Mouse (Mus musculus) myocyte (in vitro differentiated cells): ENCODE measurements around the gene Foxm1. TPM values are rescaled to one million over a fixed set of nuclear protein-coding genes. Genes with fewer than 3 reads are reported as not detected.

ENCODE experiments used
- H3K27me3 ChIP-seq: one replicate; pipeline ENCODE4 v1.6.1; 2011; ENCODE audit not compliant: control insufficient read depth, insufficient read depth, insufficient read length
- H3K36me3 ChIP-seq: one replicate; pipeline ENCODE4 v1.6.1; 2011; ENCODE audit not compliant: control insufficient read depth, insufficient read depth
- H3K4me2 ChIP-seq: one replicate; pipeline ENCODE4 v1.6.1; 2011; ENCODE audit warnings: low read depth, control low read depth
- H3K4me3 ChIP-seq: one replicate; pipeline ENCODE4 v1.5.1; 2011; ENCODE audit warnings: mild to moderate bottlenecking, control low read depth, moderate library complexity
- H3K79me2 ChIP-seq: one replicate; pipeline ENCODE4 v1.6.1; 2011; ENCODE audit not compliant: control insufficient read depth, insufficient read depth
- H3ac ChIP-seq: one replicate; pipeline ENCODE4 v1.6.1; 2011; ENCODE audit not compliant: control insufficient read depth, insufficient read length
- CEBPB ChIP-seq: IDR thresholded peaks from 2 replicates; pipeline ENCODE4 v1.6.1; 2011; ENCODE audit warnings: mild to moderate bottlenecking, moderate library complexity; ENCODE audit not compliant: poor library complexity, insufficient read depth, severe bottlenecking
- E2F4 ChIP-seq: IDR thresholded peaks from one replicate; pipeline ENCODE4 v1.6.1; 2011; ENCODE audit warnings: mild to moderate bottlenecking, control low read depth, moderate library complexity; ENCODE audit not compliant: insufficient read depth
- MAX ChIP-seq: IDR thresholded peaks from one replicate; pipeline ENCODE4 v1.6.1; 2011; ENCODE audit warnings: low read depth, mild to moderate bottlenecking, control low read depth
- MYOD1 ChIP-seq, 3 experiments: IDR thresholded peaks; one replicate each; pipeline ENCODE4 v1.6.1; 2011; ENCODE audit warnings: control low read depth in 2 of 3, low read depth in 2 of 3, mild to moderate bottlenecking in 2 of 3, moderate library complexity in 1 of 3; ENCODE audit not compliant: insufficient read length in 2 of 3, control insufficient read depth in 1 of 3
- MYOG ChIP-seq, 3 experiments: IDR thresholded peaks; one replicate each; pipeline ENCODE4 v1.6.1; 2011; ENCODE audit warnings: control low read depth in 2 of 3, low read depth in 2 of 3, mild to moderate bottlenecking in 2 of 3; ENCODE audit not compliant: insufficient read length in 2 of 3, control insufficient read depth in 1 of 3, insufficient read depth in 1 of 3
- POLR2A ChIP-seq: IDR thresholded peaks from one replicate; pipeline ENCODE4 v1.6.1; 2011; ENCODE audit warnings: low read depth, mild to moderate bottlenecking, control low read depth, moderate library complexity; ENCODE audit not compliant: insufficient read length
- POLR2AphosphoS2 ChIP-seq: IDR thresholded peaks from one replicate; pipeline ENCODE4 v1.6.1; 2011; ENCODE audit warnings: low read depth, control low read depth; ENCODE audit not compliant: insufficient read length
- REST ChIP-seq: IDR thresholded peaks from one replicate; pipeline ENCODE4 v1.6.1; 2011; ENCODE audit warnings: mild to moderate bottlenecking, control low read depth, moderate library complexity; ENCODE audit not compliant: insufficient read depth, insufficient read length
- SRF ChIP-seq: IDR thresholded peaks from one replicate; pipeline ENCODE4 v1.6.1; 2011; ENCODE audit warnings: low read depth; ENCODE audit not compliant: control insufficient read depth, insufficient read length
- TCF12 ChIP-seq: IDR thresholded peaks from one replicate; pipeline ENCODE4 v1.6.1; 2011; ENCODE audit warnings: mild to moderate bottlenecking, control low read depth; ENCODE audit not compliant: poor library complexity, insufficient read depth, severe bottlenecking
- TCF3 ChIP-seq: IDR thresholded peaks from one replicate; pipeline ENCODE4 v1.6.1; 2011; ENCODE audit warnings: low read depth, control low read depth; ENCODE audit not compliant: insufficient read length
- USF1 ChIP-seq: IDR thresholded peaks from one replicate; pipeline ENCODE4 v1.6.1; 2011; ENCODE audit warnings: low read depth, mild to moderate bottlenecking, control low read depth, moderate library complexity
- polyA plus RNA-seq: library from polyadenylated mRNA; unstranded; fragments of >200 nt; fragmentation: generic; extraction: Trizol; gene quantifications from one replicate; pipeline ENCODE4 v1.2.1, GENCODE M21; 2012; ENCODE audit warnings: missing spikeins

The Foxm1 gene
- polyA plus RNA-seq, 1 experiment, result 22.5 TPM

GRCm38 (mm10) chr6:128349711-128350110, 13.1 kb upstream of the Foxm1 start:
- H3K27me3 ChIP-seq, result no peaks in the 10 kb centered on the region
- no peak overlapping the region for H3ac ChIP-seq
- TF ChIP-seq POLR2AphosphoS2 (no peak), TCF3 (no peak), TCF12 (no peak), MYOG (IDR thresholded peaks at IDR 0.05; ENCODE audit: control insufficient read depth in 1 of 3, insufficient read depth in 1 of 3, insufficient read length in 2 of 3, low read depth in 2 of 3) (no peak), REST (no peak), USF1 (no peak), MYOD1 (IDR thresholded peaks at IDR 0.05; ENCODE audit: control insufficient read depth in 1 of 3, insufficient read length in 2 of 3, low read depth in 2 of 3) (no peak), CEBPB (no peak), MAX (no peak), E2F4 (no peak), SRF (no peak), POLR2A (no peak)
- no peaks in the 10 kb centered on the region for H3K36me3 ChIP-seq
- H3K4me3 ChIP-seq, result no peak overlapping the region
- peaks cover 32% of the 10 kb centered on the region for H3K79me2 ChIP-seq
- H3K4me2 ChIP-seq, result no peak overlapping the region

DNA sequence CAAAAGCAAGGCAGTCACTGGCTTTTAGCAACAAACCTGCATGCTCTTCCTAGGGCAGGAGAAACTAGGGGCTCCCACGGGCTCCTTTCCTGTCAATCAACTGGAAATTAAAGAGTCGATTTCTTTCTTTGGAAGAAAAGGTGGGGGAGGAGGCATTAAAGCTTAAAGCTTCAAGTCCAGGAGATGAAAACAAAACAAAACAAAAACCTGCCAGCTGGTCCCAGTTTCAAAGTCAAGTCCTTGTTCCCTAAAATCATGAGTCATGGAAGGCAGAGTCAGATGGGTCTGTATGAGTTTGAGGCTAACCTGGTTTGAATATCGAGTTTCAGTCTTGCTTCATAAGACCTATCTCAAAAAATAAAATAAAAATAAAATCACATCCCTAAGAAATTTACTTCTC, 8.6 kb upstream of the Foxm1 start:
- peak overlapping the region; percentile 89 for H3K4me2 ChIP-seq
- H3K4me3 ChIP-seq, result peak overlapping the region; percentile 74
- H3ac ChIP-seq, result no peak overlapping the region
- H3K36me3 ChIP-seq, result peaks cover 3% of the 10 kb centered on the region
- no peaks in the 10 kb centered on the region for H3K27me3 ChIP-seq
- TF ChIP-seq TCF3 (no peak), REST (no peak), SRF (no peak), MYOG (IDR thresholded peaks at IDR 0.05; ENCODE audit: control insufficient read depth in 1 of 3, insufficient read depth in 1 of 3, insufficient read length in 2 of 3, low read depth in 2 of 3) (no peak), POLR2AphosphoS2 (no peak), TCF12 (no peak), POLR2A (no peak), E2F4 (no peak), MYOD1 (IDR thresholded peaks at IDR 0.05; ENCODE audit: control insufficient read depth in 1 of 3, insufficient read length in 2 of 3, low read depth in 2 of 3) (no peak), USF1 (no peak), CEBPB (no peak), MAX (no peak)
- peaks cover 38% of the 10 kb centered on the region for H3K79me2 ChIP-seq

- Histone ChIP-seq H3ac (peak overlapping the region; percentile 42), H3K27me3 (no peaks in the 10 kb centered on the region), H3K36me3 (peaks cover 3% of the 10 kb centered on the region), H3K79me2 (peaks cover 46% of the 10 kb centered on the region), H3K4me2 (peak overlapping the region; percentile 89), H3K4me3 (peak overlapping the region; percentile 74)
- no peak for TF ChIP-seq REST
- no peak for TF ChIP-seq MYOG (IDR thresholded peaks at IDR 0.05; ENCODE audit: control insufficient read depth in 1 of 3, insufficient read depth in 1 of 3, insufficient read length in 2 of 3, low read depth in 2 of 3)
- TF ChIP-seq POLR2AphosphoS2, result no peak
- TF ChIP-seq E2F4, result no peak
- TF ChIP-seq SRF, result no peak
- TF ChIP-seq TCF12, result no peak
- no peak for TF ChIP-seq CEBPB
- TF ChIP-seq MYOD1 (IDR thresholded peaks at IDR 0.05; ENCODE audit: control insufficient read depth in 1 of 3, insufficient read length in 2 of 3, low read depth in 2 of 3), result no peak
- TF ChIP-seq MAX, result no peak
- TF ChIP-seq USF1, result no peak
- no peak for TF ChIP-seq TCF3
- TF ChIP-seq POLR2A, result no peak
These were observed 7.5 kb upstream of the Foxm1 start for GRCm38 (mm10) chr6:128355201-128355681.

- H3ac ChIP-seq, result peak within 1 kb of the TSS; percentile 42
- H3K36me3 ChIP-seq, result peaks cover 3% of the 10 kb centered on the region
- no peak for TF ChIP-seq TCF3
- no peak for TF ChIP-seq CEBPB
- TF ChIP-seq MYOD1 (IDR thresholded peaks at IDR 0.05; ENCODE audit: control insufficient read depth in 1 of 3, insufficient read length in 2 of 3, low read depth in 2 of 3), result no peak
- TF ChIP-seq SRF, result no peak
- peak; percentile 93 for TF ChIP-seq POLR2AphosphoS2
- TF ChIP-seq TCF12, result no peak
- no peak for TF ChIP-seq E2F4
- no peak for TF ChIP-seq REST
- no peak for TF ChIP-seq MAX
- peak; percentile 86 for TF ChIP-seq POLR2A
- TF ChIP-seq USF1, result no peak
- H3K79me2 ChIP-seq, result peaks cover 52% of the 10 kb centered on the region
- H3K4me3 ChIP-seq, result peak within 1 kb of the TSS; percentile 74
- peak within 1 kb of the TSS; percentile 89 for H3K4me2 ChIP-seq
- no peaks in the 10 kb centered on the region for H3K27me3 ChIP-seq
These were observed 6.9 kb upstream of the Foxm1 start, which contains the start of gene Tulp3 for GRCm38 (mm10) chr6:128355726-128356416. TSS of gene Tulp3 (minus strand) at chr6:128355851.
